Mouse (Mus musculus) heart, adult 9 months (tissue): ENCODE data around the gene Shc3.

Experiments used
- DNase-seq, 2 experiments: peaks; one replicate each; pipeline ENCODE4 v3.0.0; 2022; ENCODE audit warnings: low spot score in 2 of 2

Shc3 gene

DNA sequence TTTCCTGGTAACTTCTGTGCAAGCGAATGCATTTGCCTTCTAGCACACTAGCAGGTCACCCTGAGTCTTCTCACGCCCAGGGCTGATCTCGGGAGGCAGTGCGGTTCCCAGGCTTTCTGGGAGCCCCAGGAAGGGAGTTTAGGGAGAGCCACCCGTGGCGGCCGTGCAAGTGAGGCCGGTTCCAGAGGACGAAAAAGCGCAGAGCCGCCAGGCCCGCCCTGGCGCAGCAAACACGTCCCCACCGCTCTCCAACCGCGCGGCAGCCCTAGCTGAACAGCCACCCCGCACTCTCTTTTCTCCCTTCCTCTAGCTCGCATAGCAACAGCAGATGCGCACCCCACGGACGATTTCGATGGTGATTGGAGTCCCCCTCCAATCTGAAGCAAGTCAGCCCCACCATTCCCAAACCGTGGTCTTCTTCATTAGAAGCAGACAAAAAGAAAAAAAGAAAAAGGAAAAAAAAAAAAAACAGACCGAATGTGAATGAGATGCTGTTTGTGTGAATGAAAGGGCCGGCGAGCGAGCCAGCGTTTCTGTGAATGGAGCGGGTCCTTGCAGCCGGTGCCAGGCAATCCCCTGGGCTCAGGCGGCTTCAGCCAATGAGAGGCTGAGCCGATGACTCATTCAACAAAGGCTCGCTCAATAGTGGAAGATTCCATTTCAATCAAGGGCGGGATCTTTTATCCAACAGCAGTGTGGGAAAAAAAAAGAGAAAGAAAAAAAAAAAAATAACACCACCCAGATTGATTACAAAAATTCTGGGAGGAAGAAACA lies at the start of gene Shc3:
Gene Shc3 (minus strand): TSS at position 509 of the 774 bp plus-strand sequence.
- DNase-seq: peak; percentile 61 to 67

DNA sequence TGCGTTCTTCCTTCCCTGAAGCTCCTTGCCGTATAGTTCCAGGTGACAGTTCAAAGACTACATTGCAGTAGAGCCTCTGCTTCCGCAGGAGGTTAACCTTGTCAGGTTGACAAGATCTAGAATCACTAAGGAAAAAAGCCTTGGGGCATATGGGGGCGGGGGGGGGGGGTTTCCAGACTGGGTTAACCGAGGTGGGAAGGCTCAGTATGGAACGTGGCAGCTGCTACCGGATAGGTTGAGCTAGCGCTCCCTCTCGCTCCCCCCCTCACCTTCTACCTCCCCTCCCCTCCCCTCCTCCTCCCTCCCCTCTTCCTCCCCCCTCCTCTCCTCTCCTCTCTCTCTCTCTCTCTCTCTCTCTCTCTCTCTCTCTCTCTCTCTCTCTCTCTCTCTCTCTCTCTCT lies 49.4 kb upstream of the Shc3 start:
- no peak for DNase-seq

DNA sequence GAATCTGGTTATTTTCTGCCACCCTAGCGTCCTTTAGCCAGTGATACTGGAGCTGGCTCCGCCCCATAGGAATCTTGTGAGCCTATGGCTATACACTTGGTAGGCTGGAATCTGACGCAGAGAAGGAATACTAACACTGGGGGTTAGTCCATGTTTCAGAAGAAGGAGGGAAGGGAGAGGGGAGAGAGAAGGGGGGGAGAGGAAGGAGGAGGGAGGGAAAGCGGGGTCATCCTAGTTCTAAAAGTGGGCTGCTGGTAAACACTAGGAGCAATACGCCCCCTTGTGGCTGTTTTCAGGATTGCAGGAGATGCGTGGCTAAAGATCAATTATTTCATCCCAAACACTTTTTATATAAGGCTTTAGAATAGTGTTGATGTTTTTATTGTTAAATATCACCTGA lies 48.6 kb upstream of the Shc3 start:
- peak in 1 of 2 experiments; percentile 33 for DNase-seq

DNA sequence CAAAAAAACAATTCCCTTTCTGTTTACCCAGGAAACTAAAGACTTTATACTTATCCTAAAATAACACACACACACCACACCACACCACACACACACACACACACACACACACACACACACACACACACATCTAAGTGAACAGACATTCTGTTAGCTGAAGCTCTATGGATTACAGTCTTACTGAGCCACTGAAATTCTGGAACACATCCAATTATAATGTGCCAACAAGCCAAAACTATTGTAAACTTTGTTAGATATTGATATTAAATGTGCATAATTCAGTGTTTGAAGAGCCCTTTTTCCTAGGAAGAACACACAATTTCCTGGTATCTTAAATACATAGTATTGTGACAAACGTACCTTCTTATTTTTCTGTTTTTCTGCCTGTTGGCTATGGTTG lies 48.1 kb upstream of the Shc3 start:
- DNase-seq: no peak

DNA sequence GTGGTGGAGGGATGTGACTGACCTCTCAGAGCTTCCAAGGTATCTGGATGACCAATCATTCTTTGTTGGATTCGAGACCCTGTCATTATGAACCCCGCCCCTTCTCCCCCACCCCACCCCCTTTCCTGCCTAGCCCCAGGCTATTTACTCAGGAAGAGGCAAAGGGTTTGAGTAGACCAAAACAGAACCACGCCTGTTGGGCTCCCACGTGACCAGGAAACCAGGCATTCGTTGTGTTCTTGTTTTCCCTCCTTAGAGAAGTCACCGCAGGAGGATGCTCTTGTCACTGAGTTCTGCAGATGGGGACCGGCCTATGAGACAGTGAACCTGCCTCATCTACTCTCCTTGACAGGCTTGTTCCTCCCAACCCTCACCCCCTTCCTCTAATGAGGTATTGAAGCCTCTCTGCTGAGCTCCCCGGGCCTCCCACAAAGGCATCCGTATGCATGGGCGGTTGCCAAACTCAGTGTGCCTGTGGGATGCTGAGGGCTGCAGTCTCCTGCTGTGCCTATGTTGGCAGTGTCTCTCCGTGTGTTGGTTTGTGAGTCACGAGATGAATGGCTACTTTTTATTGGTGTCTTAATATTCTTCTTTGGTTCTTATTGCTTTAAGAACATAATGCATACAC lies 47.3 kb upstream of the Shc3 start:
- DNase-seq: no peak

DNA sequence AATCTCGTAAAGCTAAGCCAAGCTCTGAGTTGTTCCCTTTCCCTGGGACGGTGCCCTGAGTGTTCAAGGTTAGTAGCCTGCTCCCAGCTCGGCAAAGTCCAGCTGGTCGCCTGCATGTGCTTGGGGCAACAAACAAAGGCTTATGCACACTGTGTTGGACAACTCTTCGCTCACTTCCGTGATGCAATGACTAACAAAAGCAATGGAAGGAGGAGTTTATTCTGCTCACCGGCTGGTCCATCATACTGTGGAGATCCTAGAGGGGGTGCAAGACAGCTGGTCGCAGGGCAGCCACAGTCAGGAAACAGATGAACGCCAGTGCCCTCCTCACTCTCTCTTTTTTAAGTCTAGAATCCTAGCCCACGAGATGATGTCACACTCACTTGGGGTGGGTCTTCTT lies 46.6 kb upstream of the Shc3 start:
- DNase-seq: no peak

DNA sequence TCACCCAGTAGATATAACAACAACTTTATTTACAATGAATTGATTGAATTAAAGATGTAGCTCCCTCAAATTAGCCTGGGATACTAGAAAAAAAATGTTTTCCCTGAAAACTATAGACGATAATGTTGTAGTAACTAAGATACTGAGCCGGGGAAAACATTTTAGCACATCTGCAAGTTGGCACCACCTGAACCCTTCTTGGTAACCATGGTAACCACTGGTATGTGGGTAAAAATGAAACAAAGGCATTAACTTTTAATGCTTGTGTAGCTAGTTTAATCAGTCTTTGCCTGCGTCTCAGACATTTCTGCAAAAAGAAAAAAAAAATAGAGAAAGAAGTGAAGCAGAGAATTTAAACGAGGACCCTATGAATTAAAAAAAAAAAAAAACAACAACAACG lies 42.3 kb upstream of the Shc3 start:
- DNase-seq: no peak

DNA sequence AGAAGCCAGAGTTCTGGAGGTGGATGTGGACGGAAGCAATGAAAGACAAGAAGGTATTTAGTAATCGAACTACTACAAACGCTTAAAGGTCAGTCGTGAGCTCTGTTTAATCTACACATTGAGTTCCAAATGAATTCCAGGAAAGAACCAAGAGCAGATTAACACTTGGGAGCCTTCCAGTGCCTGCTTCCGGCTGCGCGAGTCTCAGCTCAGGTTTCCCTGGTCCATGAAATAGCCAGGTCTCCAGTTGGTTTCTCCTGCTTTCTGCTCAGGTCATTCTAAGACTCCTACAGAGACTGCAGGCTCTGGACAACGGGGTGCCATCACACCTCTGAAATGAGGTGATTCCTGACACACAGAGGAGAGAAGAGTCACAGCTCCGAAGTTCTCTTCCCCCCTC lies 41.8 kb upstream of the Shc3 start:
- DNase-seq: no peak

DNA sequence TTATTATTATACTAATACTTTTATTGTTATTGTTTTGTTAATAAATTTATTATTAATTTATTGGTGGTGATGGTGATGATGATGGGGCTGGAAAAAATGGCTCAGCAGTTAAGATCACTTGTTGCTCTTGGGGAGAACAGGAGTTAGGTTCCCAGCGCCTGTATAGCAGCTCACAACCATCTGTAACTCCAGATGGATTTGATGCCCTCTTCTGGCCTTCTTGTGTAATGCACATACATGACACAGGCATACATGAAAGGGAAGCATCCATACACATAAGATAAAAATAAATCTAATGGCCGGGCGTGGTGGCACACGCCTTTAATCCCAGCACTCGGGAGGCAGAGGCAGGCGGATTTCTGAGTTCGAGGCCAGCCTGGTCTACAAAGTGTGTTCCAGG lies 40.0 kb upstream of the Shc3 start:
- DNase-seq: no peak

DNA sequence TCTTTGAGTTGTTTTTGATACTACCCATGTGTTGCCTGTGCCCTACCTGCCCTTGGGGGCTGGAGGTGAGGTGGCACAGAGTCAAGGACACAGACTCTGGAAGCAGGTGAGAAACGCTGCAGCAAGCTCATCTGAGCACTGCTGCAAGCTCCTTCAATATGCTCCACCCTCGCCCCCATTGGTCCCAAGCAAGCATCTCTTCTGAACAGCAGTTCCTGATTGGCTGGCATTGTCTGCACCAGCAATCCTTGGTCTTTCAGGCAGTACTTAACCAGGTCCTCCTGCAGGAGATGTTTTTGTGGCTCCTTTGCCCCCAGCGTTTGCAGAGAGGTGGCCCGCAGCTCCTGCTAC lies 34.6 kb upstream of the Shc3 start:
- no peak for DNase-seq

DNA sequence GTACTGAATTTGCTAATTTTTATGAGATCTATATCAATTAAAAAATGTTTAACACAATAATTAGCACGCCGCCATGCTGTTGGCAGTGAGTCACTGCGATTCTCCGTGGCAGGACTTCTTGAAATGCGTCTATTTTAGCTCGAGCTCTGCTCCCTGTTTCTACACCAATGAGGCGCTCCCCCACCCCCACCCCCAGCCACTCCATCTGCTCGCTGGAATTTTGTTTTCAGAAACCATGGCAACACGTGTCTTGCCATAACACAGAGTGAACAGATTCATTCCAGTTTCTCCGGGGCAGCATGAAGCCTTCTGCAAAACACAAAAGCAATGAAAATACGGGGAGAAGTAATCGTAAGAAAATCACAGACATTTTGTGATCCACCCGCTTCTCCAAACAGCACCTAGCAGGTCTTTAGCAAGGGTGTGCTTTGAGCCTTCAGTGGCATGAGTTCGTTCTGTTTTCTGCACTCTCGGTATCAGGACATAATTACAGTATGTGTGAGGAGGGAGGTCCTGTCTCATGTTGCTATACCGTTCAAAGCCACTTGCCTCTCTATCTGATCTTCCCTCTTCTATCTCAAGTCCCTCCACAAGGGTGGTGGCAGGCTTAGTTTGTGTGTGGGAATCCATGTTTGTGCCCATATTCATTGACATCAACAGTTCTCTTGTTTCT lies 34.1 kb upstream of the Shc3 start:
- DNase-seq: no peak

DNA sequence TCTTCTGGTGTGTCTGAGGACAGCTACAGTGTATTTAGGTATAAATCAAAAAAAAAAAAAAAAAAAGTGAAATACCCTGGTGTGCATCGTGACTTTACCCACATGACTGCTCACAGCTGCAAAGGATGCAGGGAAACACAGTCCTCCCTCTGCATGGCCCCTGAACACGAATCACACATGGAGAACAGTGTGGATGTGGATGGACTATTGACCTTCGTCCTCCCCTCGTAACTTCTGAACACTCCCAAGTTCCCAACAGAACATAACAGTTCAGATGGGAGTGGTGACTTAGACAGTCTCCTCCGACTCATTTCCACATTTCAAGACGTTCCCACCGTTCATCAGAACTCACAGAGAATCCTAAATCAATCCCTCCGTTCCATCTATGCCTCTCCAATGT lies 33.5 kb upstream of the Shc3 start:
- no peak for DNase-seq

DNA sequence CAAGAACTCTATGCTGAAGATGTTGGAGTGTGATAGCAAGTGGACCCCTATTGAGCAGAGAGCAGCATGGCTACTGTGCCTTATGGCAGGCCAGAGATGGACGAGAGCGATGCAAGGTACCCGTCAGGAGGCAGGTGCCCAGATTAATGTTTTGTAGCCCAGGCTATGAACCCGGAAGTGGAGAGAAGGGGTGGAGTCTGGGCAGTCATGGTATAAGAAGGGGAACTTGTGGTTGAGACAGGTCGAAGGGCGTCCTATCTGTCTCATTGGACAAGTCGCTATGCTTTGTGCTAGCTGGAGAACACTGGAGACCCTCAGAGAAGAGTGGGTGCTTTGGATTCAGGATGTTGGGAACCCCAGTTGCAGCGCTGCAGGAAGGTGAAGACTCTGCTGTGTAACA lies 30.9 kb upstream of the Shc3 start:
- no peak for DNase-seq

DNA sequence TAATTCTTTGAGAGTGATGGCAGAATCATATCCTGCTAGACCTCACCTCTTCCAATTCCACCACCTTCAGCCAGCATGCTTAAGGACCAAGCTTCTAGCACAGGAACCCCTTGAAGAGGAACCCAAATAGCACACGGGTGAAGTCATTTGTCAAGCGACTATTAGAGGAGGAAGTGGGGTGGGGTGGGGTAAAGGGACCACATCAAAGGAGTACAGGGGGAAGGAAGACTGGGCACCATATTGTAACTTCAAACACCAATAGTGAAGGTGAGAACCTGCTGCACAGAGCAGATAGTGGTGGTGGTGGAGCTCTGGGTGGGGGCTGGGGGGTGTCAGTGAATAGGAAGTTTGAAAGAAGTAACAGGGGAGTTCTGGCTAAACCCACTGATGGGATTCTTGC lies 28.8 kb upstream of the Shc3 start:
- no peak for DNase-seq

DNA sequence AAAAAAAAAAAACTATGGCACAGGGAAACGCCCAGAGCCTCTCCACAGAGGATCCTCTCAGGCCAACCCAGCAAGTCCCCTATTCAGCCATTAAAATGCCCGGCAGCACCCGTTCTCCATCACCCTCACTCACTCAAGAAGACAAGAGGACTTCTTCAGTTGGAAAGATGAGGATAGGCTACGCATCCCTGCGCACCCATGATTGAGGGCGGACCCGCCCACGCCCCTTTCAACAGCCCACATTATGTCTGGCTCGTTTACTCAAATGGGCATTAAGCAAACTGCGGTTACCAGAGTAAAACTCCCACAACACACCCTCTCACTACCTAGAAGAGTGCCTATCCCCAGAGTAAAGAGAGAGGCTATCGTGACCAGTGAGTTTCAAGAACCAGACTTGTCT lies 26.2 kb upstream of the Shc3 start:
- no peak for DNase-seq

DNA sequence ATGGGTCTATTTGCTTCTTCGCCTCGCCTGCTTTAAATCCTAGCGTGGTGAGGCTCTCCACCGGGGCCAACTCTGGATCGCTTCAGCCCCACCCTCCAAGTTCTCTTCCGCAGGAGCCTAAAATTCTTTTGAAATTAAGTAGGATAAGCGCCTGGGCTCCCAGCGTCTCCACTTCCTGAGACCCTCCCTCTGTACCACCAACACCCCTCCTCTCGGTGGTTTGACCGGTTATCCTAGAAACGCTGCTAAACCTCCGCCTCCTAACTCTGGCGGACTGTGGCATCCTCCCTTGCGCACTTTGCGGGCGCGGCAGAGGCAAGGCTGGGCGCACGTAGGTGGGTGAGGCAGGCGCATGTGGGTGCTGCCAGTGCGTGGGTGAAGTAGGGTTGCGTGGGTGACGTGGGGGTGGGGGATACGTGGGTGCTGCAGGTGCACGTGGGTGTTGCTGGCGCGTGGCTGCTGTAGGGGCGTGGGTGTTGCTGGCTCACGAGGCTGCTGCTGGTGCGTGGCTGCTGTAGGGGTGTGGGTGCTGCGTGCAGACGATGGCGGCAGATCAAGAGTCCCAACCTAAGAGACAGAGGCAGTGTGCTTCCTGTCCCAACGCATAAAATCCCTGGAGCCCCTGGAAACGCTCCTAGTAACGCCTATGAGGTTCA lies 25.6 kb upstream of the Shc3 start:
- DNase-seq: no peak

DNA sequence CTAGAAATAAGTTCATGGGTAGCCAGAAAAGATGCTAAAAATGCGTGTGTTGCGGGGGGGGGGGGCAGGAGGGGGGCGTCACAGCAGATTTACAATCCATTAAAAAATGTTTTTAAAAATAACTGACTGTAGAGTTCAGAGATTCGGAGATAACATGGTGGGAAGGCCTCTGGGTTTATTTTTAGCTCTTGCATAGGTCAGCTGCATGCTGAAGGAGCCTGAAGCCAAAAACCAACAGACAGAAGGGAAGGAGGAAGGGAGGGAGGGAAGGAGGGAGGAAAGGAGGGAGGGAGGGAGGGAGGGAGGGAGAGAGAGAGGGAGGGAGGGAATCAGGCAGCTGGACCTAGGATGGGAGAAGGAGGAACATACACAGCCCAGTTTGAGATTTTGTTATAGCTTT lies 18.8 kb upstream of the Shc3 start:
- no peak for DNase-seq

DNA sequence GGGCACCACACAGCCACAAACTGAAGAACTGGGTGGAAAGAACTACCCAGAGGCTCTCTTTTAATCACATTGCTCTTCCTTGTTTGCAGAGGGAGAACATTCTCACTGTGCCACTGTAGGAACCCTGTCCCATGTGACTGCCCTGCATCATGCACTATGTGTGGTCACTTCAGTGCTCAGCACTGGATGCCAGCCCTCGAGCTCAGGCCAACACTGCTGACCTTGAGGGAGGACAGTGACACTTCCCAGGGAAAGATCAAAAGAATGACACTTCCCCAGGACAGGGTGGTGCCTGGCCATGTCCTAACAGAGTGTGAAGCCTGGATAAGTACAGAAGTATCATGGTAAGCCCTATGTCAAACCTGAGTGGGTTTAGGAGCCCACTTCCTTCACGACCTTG lies 13.0 kb upstream of the Shc3 start:
- no peak for DNase-seq

DNA sequence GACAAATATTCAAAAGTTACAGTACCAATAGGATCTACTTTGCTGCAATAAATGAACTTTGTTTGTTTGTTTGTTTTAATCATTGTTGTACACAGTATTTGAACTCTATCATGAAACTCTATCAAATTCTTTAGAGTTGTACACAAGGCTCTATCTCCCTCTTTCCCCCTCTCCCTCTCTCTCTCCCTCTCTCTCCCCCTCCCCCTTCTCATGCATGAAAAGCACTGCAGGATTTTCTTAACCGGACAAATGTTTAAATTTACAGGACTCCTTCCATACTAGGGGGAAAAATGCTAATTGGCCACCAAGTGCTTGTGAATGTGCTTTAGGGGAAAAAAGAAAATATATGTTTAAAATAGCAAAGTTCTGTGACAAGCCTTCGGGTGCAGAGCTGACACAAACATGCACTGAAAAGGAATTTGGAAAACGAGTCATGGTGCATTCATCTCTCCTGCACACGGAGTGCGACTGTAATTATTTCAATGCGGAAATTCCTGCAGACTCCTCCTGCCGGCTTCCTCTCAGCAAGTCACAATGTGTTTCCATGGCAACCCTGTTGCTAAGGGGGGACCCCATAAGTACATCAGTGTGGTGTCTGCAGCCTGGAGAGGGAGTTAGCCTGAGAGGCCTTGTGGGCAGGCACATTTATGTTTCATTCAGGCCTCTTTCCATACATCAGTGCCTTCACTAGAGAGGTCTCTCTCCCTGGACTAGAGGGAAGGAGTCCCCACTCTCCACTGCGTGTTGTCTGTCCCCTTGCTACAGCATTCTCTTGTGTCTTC lies 11.2 kb upstream of the Shc3 start:
- no peak for DNase-seq

DNA sequence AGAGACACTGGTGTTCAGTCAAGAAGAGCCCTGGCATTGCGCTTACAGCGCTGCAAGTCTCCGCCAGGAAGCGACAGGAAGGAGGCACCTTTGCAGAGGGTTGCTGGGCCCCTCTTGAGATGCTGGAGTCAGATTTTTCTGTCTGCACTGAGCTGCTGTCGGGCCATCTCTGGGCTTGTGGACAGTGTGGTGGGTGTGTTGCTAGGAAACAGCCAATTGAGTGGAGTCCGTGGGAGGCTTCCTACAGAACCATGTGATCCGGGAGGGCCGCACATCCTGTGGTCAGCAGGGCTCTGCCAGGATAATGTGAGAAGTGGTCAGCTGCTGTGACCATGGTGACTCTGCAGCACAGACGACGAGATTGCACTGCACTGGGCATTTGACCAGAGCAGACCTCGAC lies 4.6 kb upstream of the Shc3 start:
- DNase-seq: peak in 1 of 2 experiments; percentile 31

DNA sequence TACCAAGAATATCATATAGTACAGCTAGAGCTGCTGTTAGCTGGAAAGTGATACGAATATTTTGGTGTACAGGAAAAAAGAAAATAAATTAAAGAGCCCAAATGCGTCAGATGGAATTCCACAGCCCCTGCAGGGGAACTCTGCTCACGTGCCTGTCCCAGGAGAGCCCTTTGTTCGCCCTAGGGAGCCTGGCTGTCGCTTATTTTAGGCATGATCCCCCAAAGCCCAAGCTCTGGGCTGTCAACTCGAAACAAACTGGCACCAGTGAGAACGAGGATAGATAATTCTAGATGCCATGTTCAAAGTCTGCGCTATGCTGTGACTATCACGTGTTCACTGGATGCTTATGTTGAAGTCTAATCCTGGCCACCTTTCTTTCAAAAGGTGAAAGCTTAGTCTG lies 892 bp upstream of the Shc3 start:
- no peak for DNase-seq

DNA sequence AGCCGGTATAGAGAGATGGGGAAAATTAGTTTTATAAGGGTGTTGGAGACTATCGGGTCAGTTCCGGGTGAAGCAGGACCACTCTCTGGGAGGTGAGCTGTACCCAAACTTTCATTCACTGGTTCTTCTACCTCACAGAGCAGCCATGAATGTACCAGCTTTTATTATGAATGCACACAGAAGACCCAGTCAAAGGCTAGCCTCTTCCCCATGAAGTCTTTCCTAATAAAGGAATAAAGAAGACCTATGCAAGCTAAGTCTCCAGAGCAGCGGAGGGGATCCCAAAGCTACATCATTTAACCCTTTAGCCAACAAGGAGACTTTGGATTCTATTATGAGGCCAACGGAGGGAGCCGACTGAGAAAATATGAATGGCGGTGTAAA lies 458 bp upstream of the Shc3 start:
- no peak for DNase-seq
